Mouse (Mus musculus) erythroblast, adult 5-6 weeks (primary cell): ENCODE data around the gene Enpp6. TPM values are rescaled to one million over a fixed set of nuclear protein-coding genes. Genes with fewer than 3 reads are reported as not detected.

Source experiments
- total RNA-seq, 2 experiments: library from RNA; stranded (forward) in 1 of 2; stranded (reverse) in 1 of 2; fragments of 150-400 nt in 1 of 2; fragments of 200-764, 138-1000 nt in 1 of 2; gene quantifications; 2 replicates each; pipeline versions ENCODE4 v1.2.3 to v1.2.4; 2015 to 2017; ENCODE audit warnings: low replicate concordance in 2 of 2

The Enpp6 gene
- total RNA-seq, 2 experiments from 2014 or later, result not detected

Other genes with a start within 250 kb of the Enpp6 start
- 44.7 and 89.5 TPM in 2 replicates for gene Irf2, start 247.2 kb upstream of the Enpp6 start, total RNA-seq (2015; ENCODE audit: low replicate concordance)
- 38.5 and 52.1 TPM in 2 replicates for gene Irf2, start 247.2 kb upstream of the Enpp6 start, total RNA-seq (2017; ENCODE audit: low replicate concordance)